In the genomic region with DNA sequence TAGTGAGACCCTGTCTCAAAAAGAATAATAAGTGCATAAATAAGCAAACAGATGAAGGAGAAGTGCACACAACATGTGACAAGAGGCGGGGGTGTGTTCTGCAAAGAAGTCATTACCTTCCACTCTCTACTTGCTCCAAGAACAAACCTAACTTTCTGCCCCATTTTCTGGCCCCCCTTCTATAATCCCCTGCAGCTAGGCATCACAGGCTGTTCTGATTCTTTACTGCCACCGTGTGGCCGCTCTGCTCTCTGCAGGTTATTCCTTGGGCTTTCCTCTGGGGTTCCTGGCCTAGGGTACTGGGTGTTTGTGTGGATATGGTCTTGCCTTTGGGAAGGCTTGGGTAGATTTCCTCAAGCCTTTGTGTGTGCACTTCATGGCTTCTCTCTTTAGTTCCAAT, we compare ENCODE assay signal across 7 mouse cellular contexts. TPM values are rescaled to one million over a fixed set of nuclear protein-coding genes. Genes with fewer than 3 reads are reported as not detected.
A peak's percentile ranks its signal among the peaks of the same experiment; 100 is the strongest.
DNase-seq lines count a peak whose midpoint lies in the region; ATAC-seq and TF ChIP-seq lines count a peak whose summit lies in the region.

No protein-coding gene starts in this region.

- DNase-seq in adrenal gland, adult 18-20 months (ENCODE audit: low spot score in 2 of 2): peak; percentile 71 to 79
- peak; percentile 89 to 90 for DNase-seq in cerebellum, postnatal 14 days
- peak; percentile 37 to 73 for DNase-seq in frontal cortex, postnatal 14 days (ENCODE audit: low spot score in 2 of 2)
- peak; percentile 67 to 68 for DNase-seq in left cerebral cortex, adult 18-20 months (ENCODE audit: low spot score in 2 of 2)

- H3K27ac ChIP-seq in hindbrain, embryonic 16.5 days (ENCODE audit: low read depth, low read length): no peak overlapping the region
- H3K27ac ChIP-seq in small intestine, adult 2 months (ENCODE audit: insufficient read depth, low read depth, low read length): peak overlapping the region; percentile 20; the same call in 1 of the 2 replicates

- no peak overlapping the region for H3K9ac ChIP-seq in hindbrain, embryonic 16.5 days (ENCODE audit: low read depth, low read length)

- peak; percentile 50 for ATAC-seq in hindbrain, embryonic 16.5 days
- peak; percentile 69 for ATAC-seq in megakaryocyte progenitor cell, adult 5-6 weeks (replicated peaks; ENCODE audit: poor library complexity)

- no peak for TF ChIP-seq POLR2A in small intestine, adult 2 months (IDR thresholded peaks at IDR 0.05; ENCODE audit: low read depth, low read length)

- peaks cover 13% of the 10 kb centered on the region for H3K4me1 ChIP-seq in hindbrain, embryonic 16.5 days (ENCODE audit: control insufficient read depth, insufficient read depth, low read depth, low read length)
- peaks cover 17% of the 10 kb centered on the region for H3K4me1 ChIP-seq in small intestine, adult 2 months (ENCODE audit: control insufficient read depth, insufficient read depth, insufficient read length, low read length)

- TF ChIP-seq CTCF in small intestine, adult 2 months (IDR thresholded peaks at IDR 0.05; ENCODE audit: extremely low read depth, insufficient read length, insufficient replicate concordance, low read depth, low read length): peak; percentile 82; the same call in 1 of the 2 replicates

- WGBS in hindbrain, embryonic 16.5 days: 15% methylated on average over 3 of the region's 3 CpGs
- 11% methylated on average over 3 of the region's 3 CpGs for WGBS in small intestine, adult 2 months

- H3K27me3 ChIP-seq in hindbrain, embryonic 16.5 days (replicated peaks; ENCODE audit: control insufficient read depth, insufficient read depth, low read length): peaks cover 12% of the 10 kb centered on the region
- no peaks in the 10 kb centered on the region for H3K27me3 ChIP-seq in small intestine, adult 2 months (ENCODE audit: control insufficient read depth, insufficient read depth, low read length)

- H3K36me3 ChIP-seq in hindbrain, embryonic 16.5 days (ENCODE audit: control insufficient read depth, insufficient read depth, low read length): no peaks in the 10 kb centered on the region
- H3K36me3 ChIP-seq in small intestine, adult 2 months (ENCODE audit: control insufficient read depth, insufficient read depth, low read length): no peaks in the 10 kb centered on the region

- no peaks in the 10 kb centered on the region for H3K9me3 ChIP-seq in hindbrain, embryonic 16.5 days (ENCODE audit: control insufficient read depth, low read length)

- no peak overlapping the region for H3K4me3 ChIP-seq in hindbrain, embryonic 16.5 days (ENCODE audit: low read length)
- H3K4me3 ChIP-seq in small intestine, adult 2 months (ENCODE audit: low read depth, low read length): no peak overlapping the region

- H3K4me2 ChIP-seq in hindbrain, embryonic 16.5 days (ENCODE audit: low read length): no peak overlapping the region

RNA-seq across cellular contexts. Expression of gene Rhod, which starts 3.2 kb away (rescaled TPM):
- 10 to 100 TPM; 19.1 to 25.8 TPM for total RNA-seq in adrenal gland, adult 18-20 months (2021)
- 6.4 and 6.6 TPM in 2 replicates for polyA plus RNA-seq in hindbrain, embryonic 16.5 days (2015; fragmentation: Nextera tagmentation; extraction: Ambion mirVana)
- total RNA-seq in left cerebral cortex, adult 18-20 months (2021): 1 to 10 TPM in 1 of 2 experiments, under 1 TPM in 1; 0.59 to 1.3 TPM
- not detected in 2 replicates for total RNA-seq in megakaryocyte progenitor cell, adult 5-6 weeks (2015)
- total RNA-seq in megakaryocyte progenitor cell, adult 5-6 weeks (2017): not detected in 2 replicates
- 56.0 and 168 TPM in 2 replicates for polyA plus RNA-seq in small intestine, adult 2 months (2012; rRNA removed)

RNA-seq across cellular contexts. Expression of gene Syt12, which starts 34.8 kb away (rescaled TPM):
- 10 to 100 TPM; 64.3 to 94.0 TPM for total RNA-seq in adrenal gland, adult 18-20 months (2021)
- 8.4 and 9.0 TPM in 2 replicates for polyA plus RNA-seq in hindbrain, embryonic 16.5 days (2015; fragmentation: Nextera tagmentation; extraction: Ambion mirVana)
- 10 to 100 TPM; 38.2 to 55.8 TPM for total RNA-seq in left cerebral cortex, adult 18-20 months (2021)
- not detected in 2 replicates for total RNA-seq in megakaryocyte progenitor cell, adult 5-6 weeks (2015)
- not detected in 2 replicates for total RNA-seq in megakaryocyte progenitor cell, adult 5-6 weeks (2017)
- polyA plus RNA-seq in small intestine, adult 2 months (2012; rRNA removed): 9.3 and 41.8 TPM in 2 replicates

RNA-seq across cellular contexts. Expression of gene Kdm2a, which starts 44.3 kb away (rescaled TPM):
- 100 to 1,000 TPM; 108 to 132 TPM for total RNA-seq in adrenal gland, adult 18-20 months (2021)
- polyA plus RNA-seq in hindbrain, embryonic 16.5 days (2015; fragmentation: Nextera tagmentation; extraction: Ambion mirVana): 29.8 and 34.8 TPM in 2 replicates
- 10 to 100 TPM; 74.0 to 77.0 TPM for total RNA-seq in left cerebral cortex, adult 18-20 months (2021)
- 59.0 and 64.3 TPM in 2 replicates for total RNA-seq in megakaryocyte progenitor cell, adult 5-6 weeks (2015)
- total RNA-seq in megakaryocyte progenitor cell, adult 5-6 weeks (2017): 58.3 and 60.2 TPM in 2 replicates
- polyA plus RNA-seq in small intestine, adult 2 months (2012; rRNA removed): 37.8 and 100 TPM in 2 replicates

RNA-seq across cellular contexts. Expression of gene 2010003K11Rik, which starts 56.0 kb away (rescaled TPM):
- total RNA-seq in adrenal gland, adult 18-20 months (2021): 100 to 1,000 TPM in 1 of 2 experiments, 10 to 100 TPM in 1; 42.0 to 133 TPM
- polyA plus RNA-seq in hindbrain, embryonic 16.5 days (2015; fragmentation: Nextera tagmentation; extraction: Ambion mirVana): not detected in 2 replicates
- not detected for total RNA-seq in left cerebral cortex, adult 18-20 months (2021)
- not detected in 2 replicates for total RNA-seq in megakaryocyte progenitor cell, adult 5-6 weeks (2015)
- not detected in 2 replicates for total RNA-seq in megakaryocyte progenitor cell, adult 5-6 weeks (2017)
- 84.7 and 128 TPM in 2 replicates for polyA plus RNA-seq in small intestine, adult 2 months (2012; rRNA removed)

Comparison
In these comparisons a context has a peak if more than half of its experiments do, and no peak if none do; other contexts are left out.
1. RNA of gene Rhod, which starts 3.2 kb away (total RNA-seq): 19.1 to 25.8 TPM in adrenal gland, adult 18-20 months; 0.59 to 1.3 TPM in left cerebral cortex, adult 18-20 months and not detected in megakaryocyte progenitor cell, adult 5-6 weeks; every median in the first group is over 4 times any median in the second.
2. RNA of gene Syt12, which starts 34.8 kb away (total RNA-seq): 64.3 to 94.0 TPM in adrenal gland, adult 18-20 months and 38.2 to 55.8 TPM in left cerebral cortex, adult 18-20 months; not detected in megakaryocyte progenitor cell, adult 5-6 weeks; every median in the first group is over 10 times any median in the second.
3. Peak in every context shown above with its lines, with median percentiles within 50 percentile points of each other: DNase-seq.